Mouse (Mus musculus): ENCODE data around the gene Shh. TPM values are rescaled to one million over a fixed set of nuclear protein-coding genes. Genes with fewer than 3 reads are reported as not detected.

Shh gene
- total RNA-seq, 2 experiments from 2014 or later: not detected

- no peak for DNase-seq
Observed at GRCm38 (mm10) chr5:28459456-28460225, 7.4 kb downstream of the Shh start.

- no peak for DNase-seq
Observed at GRCm38 (mm10) chr5:28458821-28459240, 8.2 kb downstream of the Shh start.

GRCm38 (mm10) chr5:28457921-28458641 is 9.0 kb downstream of the Shh start:
- no peak for DNase-seq

- no peak for DNase-seq
Observed at GRCm38 (mm10) chr5:28456366-28456765, 10.7 kb downstream of the Shh start.

- no peak for DNase-seq
Observed at GRCm38 (mm10) chr5:28455721-28456120, 11.3 kb downstream of the Shh start.

- DNase-seq: no peak
Observed at GRCm38 (mm10) chr5:28454546-28454945, 12.5 kb downstream of the Shh start.

- peak in 1 of 2 experiments; percentile 0 for DNase-seq
Observed at GRCm38 (mm10) chr5:28453523-28453922, 13.5 kb downstream of the Shh start.

- peak in 1 of 2 experiments; percentile 0 for DNase-seq
Observed at GRCm38 (mm10) chr5:28453086-28453485, 14.0 kb downstream of the Shh start.

GRCm38 (mm10) chr5:28451053-28451638 is 15.9 kb downstream of the Shh start:
- DNase-seq: peak; percentile 46 to 86

GRCm38 (mm10) chr5:28450126-28450890 is 16.7 kb downstream of the Shh start:
- DNase-seq: no peak

- DNase-seq: no peak
Observed at GRCm38 (mm10) chr5:28425926-28426325, 41.1 kb downstream of the Shh start.

- no peak for DNase-seq
Observed at GRCm38 (mm10) chr5:28423781-28424180, 43.3 kb downstream of the Shh start.

- peak; percentile 2 to 14 for DNase-seq
Observed at GRCm38 (mm10) chr5:28419640-28420265, 47.3 kb downstream of the Shh start.

GRCm38 (mm10) chr5:28418734-28419133 is 48.3 kb downstream of the Shh start:
- DNase-seq: no peak

- DNase-seq: no peak
Observed at GRCm38 (mm10) chr5:28416029-28416428, 51.0 kb downstream of the Shh start.

GRCm38 (mm10) chr5:28414076-28414475 is 53.0 kb downstream of the Shh start:
- DNase-seq: peak in 1 of 2 experiments; percentile 1

GRCm38 (mm10) chr5:28413533-28413932 is 53.5 kb downstream of the Shh start:
- DNase-seq: peak; percentile 23 to 39

GRCm38 (mm10) chr5:28412006-28412685 is 54.9 kb downstream of the Shh start:
- DNase-seq: peak; percentile 18 to 43

Measured in heart, adult 18-20 months (tissue).